Mouse (Mus musculus) embryonic fibroblast, embryonic 13.5 days (primary cell): ENCODE measurements around the gene 1700037H04Rik.

Source experiments
- CTCF ChIP-seq: IDR thresholded peaks from 2 replicates; pipeline ENCODE4 v1.5.1; 2011; ENCODE audit warnings: mild to moderate bottlenecking, control low read depth, low read length, moderate library complexity, borderline replicate concordance; ENCODE audit not compliant: insufficient read depth
- POLR2A ChIP-seq: IDR thresholded peaks from 2 replicates; pipeline ENCODE4 v1.6.1; 2011; ENCODE audit warnings: low read depth, mild to moderate bottlenecking, control low read depth, low read length, moderate library complexity

DNA sequence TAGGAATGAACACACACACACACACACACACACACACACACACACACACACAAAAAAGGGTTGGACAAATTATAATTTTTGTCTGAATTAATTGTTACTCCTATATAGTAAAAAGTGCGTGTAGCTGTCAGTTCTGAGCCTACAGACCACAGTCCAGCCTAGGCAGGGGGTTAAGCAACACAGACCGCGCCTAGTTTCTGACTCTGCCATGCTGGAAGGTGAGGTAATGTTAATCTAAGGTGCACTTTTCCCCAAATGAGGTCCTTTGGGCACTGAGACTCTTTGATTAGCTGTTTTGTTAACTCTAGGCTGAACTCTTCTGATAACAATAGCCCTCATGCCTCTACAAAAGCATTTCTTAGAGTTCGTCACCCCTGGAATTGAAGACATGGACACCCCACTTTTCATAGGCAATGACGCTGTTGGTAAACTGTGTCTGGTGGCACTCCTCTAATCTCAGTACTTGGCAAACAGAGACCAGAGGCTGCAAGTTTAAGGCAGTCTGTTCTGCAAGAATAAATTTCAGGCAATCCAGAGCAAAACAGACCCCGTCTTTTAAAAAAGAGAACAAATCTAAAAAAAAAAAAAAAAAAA, 44.0 kb upstream of the 1700037H04Rik start:
- TF ChIP-seq CTCF, result no peak
- TF ChIP-seq POLR2A, result no peak
